Mouse (Mus musculus): ENCODE measurements around the gene Rab3il1.

DNA sequence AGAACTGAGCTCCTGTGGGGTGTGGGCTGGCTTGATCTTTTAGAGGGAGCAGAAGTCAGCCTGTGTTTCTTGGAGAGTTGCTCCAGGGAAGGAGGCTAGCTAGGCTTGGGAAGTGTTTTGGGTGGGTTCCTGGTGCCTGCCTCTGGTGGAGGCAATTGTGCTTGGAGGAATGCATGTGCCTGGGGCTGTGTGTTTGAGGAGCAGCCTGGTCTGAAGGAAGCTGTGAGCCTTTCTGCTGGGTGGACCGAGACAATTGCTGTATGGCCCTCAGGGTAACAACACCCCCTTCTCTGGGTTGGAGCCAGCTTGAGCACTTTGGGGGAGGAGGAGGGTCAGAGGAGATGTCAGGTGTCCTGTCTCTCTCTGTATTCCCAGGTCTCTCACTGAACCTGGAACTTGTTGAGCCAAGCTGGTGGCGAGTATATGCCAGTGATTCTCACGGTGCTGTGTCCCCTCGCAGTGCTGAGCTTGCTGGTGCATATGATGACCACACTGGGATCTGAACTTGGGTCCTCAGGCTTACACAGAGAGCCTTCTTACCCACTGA, 17.8 kb downstream of the Rab3il1 start:
- TF ChIP-seq CEBPB (IDR thresholded peaks at IDR 0.05; ENCODE audit: low read depth) (no peak), MYOD1 (IDR thresholded peaks at IDR 0.05; ENCODE audit: control insufficient read depth, insufficient read length, low read depth) (no peak), CTCF (IDR thresholded peaks at IDR 0.05; ENCODE audit: control insufficient read depth, insufficient read depth, insufficient read length) (no peak), USF1 (IDR thresholded peaks at IDR 0.05; ENCODE audit: low read depth) (no peak)

All from C2C12 (cell line).